Mouse (Mus musculus) hematopoietic stem cell, adult 5-6 weeks (primary cell): ENCODE results near the gene Mia. TPM values are rescaled to one million over a fixed set of nuclear protein-coding genes. Genes with fewer than 3 reads are reported as not detected.

ENCODE experiments used
- ATAC-seq, 2 experiments: fragments of 125-278 bp in 1 of 2; replicated peaks in 1 of 2; 2 replicates each; pipeline ENCODE4 v1.8.0; 2016 to 2017; ENCODE audit warnings: inconsistent platforms in 2 of 2, mild to moderate bottlenecking in 2 of 2, moderate number of reproducible peaks in 2 of 2, low read depth in 1 of 2, moderate TSS enrichment in 1 of 2; ENCODE audit not compliant: low FRiP score in 2 of 2, poor library complexity in 2 of 2, severe bottlenecking in 2 of 2, insufficient read depth in 1 of 2, low TSS enrichment in 1 of 2
- total RNA-seq: library from RNA; stranded (forward); fragments of 172-1452, 232-1000 nt; gene quantifications from 2 replicates; pipeline ENCODE4 v1.2.3, GENCODE M21; 2017

The Mia gene
- total RNA-seq, 1 experiment from 2014 or later = not detected

DNA sequence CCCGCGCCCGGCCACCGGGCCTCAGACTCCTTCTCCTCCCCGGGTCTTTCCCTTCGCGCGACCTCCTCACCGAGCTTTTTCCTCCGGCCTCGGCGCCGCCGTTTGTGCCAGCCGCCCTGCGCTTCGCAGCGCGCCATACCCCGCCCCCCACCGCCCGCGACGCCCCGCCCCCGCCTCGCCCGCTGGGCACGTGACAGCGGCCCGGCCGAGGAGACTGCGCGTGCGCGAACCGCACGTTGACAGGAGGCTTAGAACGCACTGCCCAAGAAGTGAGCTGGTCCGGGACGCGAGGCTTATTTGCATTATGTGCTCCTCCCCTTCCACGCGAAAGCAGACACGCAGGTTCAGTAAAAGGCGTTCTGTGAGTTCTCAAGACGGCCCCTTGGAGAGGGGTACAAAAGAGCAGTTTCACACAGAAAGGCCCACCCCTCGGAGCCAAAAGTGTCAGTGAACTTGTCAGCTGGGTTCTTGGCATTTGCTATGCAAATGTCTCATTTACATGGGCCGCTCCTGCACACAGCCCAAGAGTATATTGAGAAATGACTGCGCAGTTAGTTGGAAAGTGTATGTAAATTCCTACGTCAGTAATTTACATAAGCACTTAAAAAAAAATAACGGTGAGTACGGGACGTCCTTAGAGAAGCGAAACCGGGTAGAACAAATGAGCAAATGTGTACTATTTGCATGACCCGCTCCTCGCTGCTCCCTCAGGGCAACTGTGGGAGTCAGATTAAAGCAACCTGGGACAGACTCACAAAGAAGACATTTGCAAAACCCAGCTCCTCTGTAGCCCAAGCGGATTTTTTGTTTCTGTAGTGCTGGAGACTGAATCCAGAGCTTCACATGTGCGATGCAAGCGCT lies 14.1 kb downstream of the Mia start, which contains the start of gene Egln2:
TSS of gene Egln2 (minus strand) at position 189 of the 861 bp plus-strand sequence.
- ATAC-seq = peak; percentile 78 to 84

DNA sequence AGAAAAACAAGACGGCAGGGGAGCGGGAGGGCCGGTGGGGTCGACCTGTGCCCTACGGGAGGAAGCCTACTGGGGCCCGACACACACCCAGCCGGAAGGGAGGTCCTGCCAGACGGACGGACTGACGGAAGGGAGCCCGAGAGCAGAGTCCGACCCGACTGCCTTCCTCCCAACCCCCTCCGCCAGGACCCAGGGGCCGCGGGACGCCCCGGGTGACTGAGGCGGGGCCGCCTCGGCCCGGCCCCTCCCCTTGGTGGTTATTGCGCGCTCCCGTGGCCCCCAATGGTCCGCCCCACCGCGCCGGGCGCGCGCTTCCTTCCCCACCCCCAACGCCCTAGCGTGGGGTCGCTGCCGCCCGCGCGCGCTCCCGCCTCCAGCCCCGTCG lies 14.7 kb downstream of the Mia start:
- peak; percentile 48 to 54 for ATAC-seq

DNA sequence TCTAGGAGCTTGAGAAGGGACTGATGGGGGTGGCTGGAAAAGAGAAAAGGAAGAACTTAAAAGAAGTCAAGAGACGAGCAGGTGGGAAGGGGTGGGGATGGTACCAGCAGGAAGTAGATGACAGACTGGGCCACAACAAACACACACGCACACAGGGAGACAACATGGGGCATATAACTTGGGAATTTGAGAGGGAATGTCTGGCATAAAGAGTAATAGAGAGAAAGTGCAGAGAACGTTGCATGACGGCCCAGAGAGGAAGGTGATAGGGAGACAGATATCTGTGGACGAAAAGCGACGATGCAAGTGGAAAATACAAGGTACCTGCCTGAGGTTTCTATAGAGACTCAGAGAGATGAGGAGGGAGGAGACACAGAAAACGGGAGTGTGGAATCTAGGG lies 15.3 kb downstream of the Mia start:
- ATAC-seq = no peak

DNA sequence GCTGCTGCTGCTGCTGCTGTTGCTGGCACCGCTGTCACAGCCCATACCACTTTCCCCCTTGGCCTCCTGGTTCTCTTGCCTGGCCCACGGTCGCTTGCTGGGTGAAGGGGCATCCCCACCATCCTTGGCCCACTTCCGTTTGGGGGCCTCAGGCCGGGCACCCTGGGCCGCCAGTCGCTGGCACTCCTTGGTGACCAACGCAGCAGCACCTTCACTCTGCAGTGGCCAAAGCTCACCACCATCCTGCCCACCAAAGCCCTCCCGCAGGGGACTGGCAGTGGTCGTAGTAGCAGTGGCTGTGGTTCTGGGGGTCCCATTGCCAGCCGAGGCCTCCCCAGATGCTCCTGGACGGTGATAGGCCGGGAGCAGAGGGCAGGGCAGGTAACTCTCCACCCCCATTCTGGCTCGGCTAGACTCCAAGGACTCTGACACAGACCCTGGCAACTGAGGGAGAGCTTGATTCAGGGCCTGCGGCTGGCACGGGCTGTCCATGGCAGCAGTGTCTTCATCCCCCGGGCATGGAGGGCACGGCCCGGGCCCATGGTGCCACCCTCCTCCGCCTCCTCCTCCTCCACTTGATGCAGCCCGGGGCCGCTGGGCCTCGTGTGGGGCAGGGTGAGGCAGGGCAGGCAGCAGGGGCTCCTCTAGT lies 15.8 kb downstream of the Mia start:
- no peak for ATAC-seq

DNA sequence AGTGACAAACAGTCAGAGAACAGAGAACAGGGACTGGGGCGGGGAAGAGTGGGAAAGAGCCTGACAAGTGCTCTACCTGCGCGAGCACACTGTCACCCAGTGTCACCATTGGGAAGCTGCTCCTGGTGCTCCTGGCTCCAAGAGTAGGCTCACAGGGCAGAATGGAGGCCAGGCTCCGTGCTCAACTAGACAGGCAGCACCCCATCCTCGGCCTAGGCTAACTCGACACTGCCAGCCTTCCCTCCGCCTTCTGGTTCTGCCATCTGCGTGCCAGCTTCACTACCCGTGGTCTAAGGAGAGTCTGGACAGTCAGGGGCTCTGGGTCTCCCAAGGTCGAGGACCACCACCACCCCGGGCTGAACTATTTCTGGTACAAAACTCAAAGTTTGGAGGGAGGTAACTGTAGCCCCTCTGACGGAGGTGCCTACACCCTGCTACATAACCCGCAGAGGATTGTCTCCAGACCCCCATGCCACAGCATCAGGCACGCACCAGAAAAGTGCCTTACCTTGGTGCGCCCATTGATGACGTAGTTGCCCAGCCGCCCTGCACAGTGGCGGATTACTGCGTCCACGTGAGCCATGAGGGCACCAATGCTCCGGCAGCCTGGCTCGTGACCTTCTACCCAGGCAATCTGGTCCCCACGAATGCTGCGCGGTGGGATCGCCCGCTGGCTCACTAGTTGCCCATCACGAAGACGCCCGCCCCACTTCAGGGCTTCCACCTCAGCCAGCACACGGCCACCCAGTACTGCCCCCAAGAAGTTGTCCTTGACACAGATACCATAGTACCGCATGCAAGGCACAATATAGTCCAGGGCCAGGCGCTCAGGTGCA lies 16.6 kb downstream of the Mia start:
- no peak for ATAC-seq

DNA sequence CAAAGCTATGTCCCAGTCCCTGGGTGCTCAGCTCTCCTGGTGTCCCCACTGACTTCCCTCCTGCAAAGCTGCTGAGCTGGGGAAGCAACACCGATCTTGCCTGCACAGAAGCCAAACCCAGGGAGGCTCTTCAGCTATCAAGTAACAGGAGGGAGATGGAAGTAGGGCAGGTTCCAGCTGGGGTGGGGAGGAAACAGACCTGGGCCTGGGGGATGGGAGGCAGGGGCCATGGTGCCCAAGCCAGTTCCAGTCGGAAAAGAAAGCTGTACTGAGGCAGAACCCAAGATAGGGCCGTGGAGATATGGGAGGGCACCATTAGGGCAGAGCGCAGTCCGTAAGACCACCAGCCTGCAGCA lies 17.5 kb downstream of the Mia start:
- ATAC-seq = no peak

DNA sequence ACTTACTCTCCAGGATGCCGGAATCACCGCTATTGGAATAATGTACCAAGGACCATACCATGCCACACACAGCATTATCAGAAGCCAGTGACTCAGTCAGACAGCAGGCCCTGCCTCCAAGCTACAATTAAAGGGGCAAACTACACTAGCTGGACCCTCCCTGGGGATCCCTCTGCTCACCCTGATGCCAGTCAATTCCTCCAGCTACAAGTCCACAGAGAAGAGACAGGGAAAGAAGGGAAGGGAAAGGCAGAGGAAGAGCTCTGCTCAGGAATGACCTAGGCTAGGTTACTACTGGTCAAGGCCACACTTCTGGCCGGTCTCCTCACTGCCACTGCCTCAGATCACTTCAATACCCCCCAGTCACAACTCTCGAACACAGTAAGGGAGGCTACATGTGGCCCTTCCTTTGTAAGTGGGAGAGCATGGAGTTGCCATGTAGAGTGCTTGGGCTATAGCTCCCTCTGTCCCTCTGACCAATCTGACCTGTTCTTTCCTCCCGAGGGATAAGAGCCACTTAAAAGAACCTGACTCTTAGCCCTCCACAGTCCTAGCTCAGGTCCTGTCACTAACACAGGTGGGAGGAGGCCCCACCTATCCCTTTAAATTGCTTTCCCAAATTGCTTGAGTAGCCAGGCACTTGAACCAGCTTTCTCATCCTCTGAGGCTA lies 18.0 kb downstream of the Mia start:
- no peak for ATAC-seq

DNA sequence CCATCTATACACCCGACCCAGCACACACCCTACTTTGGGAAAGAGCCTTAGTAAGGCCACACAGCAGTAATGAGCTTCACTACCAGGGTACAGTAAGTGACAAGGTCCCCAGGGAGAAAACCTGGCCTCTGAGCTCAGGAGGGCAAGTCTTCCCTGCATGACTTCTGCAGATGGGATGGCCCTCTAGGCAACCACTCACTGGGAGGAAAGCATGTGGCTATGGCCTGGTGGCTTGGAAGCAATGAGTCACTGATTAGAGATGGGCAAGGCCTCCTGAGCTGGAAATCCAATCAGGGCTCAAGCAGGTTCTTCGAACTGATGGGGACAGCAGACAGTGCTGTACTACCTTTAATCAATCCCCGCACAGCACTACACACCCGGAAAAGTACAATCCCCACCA lies 19.2 kb downstream of the Mia start:
- no peak for ATAC-seq

DNA sequence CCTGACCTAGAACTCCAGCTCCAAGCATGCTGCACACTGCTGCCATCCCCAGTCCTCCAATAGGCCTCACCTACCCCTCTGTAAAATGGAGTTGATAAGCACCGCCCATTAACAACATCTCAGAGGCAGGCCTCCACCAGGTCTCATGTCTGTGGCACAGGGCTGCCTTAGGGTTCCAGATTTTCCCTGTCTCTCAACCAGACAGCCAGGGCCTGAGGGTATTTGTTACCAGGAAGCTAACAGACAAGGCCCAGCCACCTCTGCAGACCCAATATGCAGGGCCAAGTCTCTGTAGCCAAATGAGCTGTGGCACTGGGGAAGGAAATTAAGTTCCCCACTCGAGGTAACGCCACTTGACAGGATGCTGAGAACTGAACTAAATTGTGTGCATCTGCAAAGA lies 20.0 kb downstream of the Mia start:
- no peak for ATAC-seq

DNA sequence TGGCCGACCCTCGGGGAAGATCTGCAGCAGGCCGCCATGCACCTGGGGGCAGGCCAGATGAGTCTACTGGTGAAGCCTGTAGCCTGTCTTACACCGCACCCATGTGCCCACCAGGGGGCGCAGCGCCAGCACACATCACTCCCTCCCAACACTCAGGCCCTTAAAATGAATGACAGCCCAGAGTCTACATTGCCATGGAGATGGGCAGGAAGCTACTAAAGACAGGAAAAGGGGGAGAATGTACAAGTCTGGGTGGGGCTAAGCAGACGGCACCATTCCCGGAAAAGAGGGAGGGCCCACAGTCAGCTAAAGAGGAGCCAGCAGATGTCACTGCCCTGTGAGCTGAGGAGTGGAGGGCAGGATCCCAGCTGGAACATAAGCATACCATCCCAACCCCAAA lies 21.1 kb downstream of the Mia start:
- ATAC-seq = peak; percentile 87

DNA sequence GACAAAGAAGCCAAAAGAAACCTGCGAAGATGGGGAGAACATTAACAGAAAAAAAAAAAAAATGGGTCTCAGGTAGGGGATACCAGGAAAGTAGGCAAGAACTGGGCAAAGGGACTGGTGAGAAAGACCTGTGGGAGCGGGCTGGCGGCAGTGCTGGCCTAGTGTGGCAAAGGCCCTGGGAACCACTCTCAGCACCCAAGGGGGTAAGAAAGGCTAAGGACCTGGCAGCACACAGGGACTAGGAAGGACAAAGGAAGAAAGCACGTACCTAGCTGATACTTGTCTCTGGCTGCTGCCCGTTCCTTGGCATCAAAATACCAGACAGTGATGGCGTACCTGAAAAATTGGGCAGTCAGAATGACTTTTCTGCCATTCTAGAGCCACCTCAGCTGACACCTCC lies 21.7 kb downstream of the Mia start:
- ATAC-seq = no peak

DNA sequence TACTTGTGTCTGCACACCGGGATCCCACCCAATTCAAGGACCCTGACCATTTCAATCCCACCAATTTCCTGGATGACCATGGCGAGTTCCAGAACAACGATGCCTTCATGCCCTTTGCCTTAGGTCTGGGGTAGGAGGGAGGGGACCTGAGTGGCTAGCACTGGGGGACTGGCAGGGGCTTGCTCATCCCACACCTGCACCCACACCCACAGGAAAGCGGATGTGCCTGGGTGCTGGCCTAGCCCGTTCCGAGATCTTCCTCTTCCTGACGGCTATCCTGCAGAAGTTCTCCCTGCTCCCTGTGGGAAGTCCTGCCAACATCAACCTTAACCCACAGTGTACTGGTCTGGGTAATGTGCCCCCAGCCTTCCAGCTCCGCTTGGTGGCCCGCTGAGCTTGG lies 22.8 kb downstream of the Mia start:
- ATAC-seq = no peak

DNA sequence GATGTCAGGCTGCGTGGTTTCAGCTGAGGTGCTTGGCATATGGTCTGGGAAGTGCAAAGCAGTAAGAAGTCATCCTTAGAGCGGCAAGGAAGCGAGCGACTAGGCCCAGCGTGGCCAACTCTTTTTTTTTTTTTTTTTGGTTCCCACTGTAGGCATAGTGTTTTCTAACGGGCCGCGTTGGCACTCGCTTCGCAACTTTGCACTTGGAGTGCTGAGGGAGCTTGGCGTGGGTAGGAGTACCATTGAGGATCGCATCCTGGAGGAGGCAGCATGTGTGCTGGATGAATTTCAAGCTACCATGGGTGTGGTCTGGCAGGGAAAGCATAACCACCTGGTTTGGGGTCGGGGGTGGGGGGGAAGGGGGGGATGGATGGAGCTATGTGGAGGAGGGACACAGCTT lies 25.0 kb downstream of the Mia start:
- ATAC-seq = no peak

DNA sequence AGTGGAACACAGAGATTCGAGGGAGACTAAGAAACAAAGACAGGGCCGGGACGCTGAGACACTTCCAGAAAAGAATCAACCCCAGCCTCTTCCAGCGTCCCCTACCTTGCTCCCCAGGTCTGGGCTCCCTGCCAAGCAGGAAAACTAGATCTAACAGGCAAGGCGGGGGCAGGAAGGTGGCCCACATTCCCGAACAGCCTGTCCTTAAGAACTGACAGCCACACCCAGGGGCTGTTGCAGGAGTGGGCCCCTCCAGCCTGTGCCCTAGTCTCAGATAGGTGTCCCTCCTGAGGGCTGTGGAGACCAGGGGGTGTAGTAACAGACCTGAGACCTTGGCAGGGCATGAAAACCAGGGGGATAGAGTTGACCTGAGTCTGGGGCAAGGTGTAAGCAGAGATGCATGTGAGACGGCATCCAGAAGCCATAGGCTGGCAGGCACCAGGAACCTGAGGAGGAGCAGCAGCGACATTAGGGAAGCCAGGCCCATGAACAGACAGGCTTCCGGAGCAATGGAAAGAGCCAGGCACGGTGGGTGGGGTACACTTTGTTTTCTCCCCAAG lies 27.7 kb downstream of the Mia start, which contains the start of gene Cyp2t4:
TSS of gene Cyp2t4 (plus strand) at position 510 of the 560 bp plus-strand sequence.
- no peak for ATAC-seq

DNA sequence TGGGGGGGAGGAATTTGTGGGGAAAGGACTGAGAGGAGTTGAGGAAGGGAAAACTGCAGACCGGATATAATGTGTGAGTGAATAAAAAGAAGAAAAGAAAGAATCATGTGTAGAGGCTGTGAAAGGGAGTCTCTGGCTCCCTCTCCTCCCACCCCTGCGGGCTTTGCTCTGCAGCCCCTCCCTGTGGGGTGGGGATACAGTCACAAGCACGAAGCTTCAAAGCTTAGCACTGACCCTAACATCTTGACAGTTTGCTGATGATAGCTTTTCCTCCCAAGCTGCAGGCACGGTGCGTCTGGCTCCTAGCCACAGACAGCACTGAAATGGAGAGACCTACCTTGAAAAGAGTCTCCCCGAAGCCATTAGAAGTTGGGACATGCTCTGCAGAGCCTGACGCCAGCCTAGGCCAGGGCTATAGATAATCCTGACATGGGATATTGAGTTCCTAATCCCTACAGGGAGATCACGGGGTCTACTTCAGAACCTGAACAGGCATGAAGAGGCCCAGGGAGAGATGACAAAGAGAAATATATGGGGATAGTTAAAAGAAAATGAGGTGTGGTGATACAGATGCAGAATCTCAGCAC lies 44.5 kb downstream of the Mia start:
- no peak for ATAC-seq

DNA sequence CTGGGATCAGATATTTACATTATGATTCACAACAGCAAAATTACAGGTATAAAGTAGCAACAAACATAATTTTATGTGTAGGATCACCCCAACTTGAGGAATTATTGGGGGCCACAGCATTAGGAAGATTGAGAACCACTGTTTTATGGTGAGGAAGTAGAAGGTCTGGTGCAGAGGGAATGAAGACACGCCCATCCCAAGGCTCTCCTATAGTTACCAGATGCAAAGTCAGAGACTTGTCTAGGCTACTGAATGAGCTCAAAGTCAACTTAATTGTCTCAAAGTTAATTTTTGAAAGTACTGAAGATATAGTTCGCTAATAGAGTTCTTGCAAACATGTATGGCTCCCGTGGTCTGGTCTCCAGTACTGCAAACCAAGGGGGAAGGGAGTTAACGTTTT lies 47.2 kb downstream of the Mia start:
- ATAC-seq = no peak

DNA sequence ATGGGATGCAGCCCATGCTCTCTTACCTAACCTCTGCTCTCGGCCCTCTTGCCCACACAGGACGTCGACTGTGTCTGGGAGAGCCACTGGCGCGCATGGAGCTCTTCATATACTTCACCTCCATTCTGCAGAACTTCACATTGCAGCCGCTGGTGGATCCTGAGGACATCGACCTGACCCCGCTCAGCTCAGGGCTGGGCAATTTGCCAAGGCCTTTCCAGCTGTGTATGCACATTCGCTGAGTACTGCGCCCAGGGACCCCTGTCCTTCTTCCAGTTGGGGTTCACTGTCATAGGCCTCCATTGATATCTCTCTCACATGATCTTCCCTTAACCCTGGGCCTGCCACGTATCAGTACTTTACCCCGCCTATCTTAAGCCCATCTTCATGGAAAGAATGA lies 47.8 kb downstream of the Mia start:
- ATAC-seq = no peak
